Mouse (Mus musculus): Measurements from ENCODE around the gene Zdhhc4.

Zdhhc4 gene

GRCm38 (mm10) chr5:143316605-143317287, 12.3 kb downstream of the Zdhhc4 start:
- DNase-seq = no peak

- no peak for DNase-seq
Measured at GRCm38 (mm10) chr5:143315514-143315888, 13.6 kb downstream of the Zdhhc4 start.

- peak; percentile 72 to 76 for DNase-seq
Measured at GRCm38 (mm10) chr5:143314730-143315513, 14.1 kb downstream of the Zdhhc4 start, which contains the start of gene E130309D02Rik. TSS of gene E130309D02Rik (minus strand) at chr5:143315360.

DNA sequence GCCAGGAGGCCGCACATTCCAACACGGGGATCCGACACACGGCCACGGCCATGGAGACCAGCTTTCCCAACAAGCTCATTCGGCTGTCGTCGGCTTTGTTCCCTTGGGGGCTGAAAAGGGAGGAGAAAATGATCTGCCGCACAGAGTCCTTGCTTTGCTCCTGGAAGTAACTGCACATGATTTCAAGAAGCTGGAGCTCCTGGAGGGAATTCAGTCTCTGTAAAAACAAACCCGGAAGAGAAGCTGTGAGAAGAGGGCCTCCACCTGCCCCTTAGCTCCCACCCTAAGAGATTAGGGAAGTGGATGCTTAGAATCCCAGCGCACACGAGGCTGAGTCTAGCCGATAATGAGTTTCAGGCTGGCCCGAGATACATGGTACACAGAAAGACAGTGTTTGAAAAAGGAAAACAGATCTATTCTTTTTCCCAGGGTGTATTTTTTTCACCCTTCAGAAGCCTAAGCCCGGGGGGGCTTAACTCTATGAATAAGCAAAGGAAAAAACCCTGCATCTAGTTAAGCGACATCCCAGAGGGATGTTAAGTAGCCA, 14.8 kb downstream of the Zdhhc4 start:
- no peak for DNase-seq

GRCm38 (mm10) chr5:143311886-143312285, 17.2 kb downstream of the Zdhhc4 start:
- DNase-seq = peak; percentile 38 to 65

DNA sequence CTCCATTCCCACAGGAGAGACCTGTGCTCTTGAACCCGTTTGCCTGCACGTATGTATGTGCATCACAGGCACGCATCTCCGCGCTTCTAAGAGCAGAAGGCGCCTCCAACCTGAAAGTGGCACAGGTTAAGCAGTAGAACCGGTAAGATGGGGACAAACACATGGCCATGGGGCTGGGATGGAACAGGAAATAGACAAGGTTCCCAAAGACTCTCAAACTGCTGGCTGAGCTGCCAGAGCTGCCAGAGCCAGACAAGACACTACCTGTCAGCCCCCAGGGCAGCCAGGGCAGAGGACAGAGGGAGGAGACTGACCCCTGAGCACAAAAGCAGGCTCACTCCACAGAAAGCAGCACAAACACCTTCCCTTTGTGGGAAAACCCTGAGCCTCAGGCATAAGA, 19.1 kb downstream of the Zdhhc4 start:
- no peak for DNase-seq

- DNase-seq = no peak
Measured at GRCm38 (mm10) chr5:143308825-143309224, 20.2 kb downstream of the Zdhhc4 start.

GRCm38 (mm10) chr5:143304251-143304650, 24.8 kb downstream of the Zdhhc4 start:
- DNase-seq = no peak

DNA sequence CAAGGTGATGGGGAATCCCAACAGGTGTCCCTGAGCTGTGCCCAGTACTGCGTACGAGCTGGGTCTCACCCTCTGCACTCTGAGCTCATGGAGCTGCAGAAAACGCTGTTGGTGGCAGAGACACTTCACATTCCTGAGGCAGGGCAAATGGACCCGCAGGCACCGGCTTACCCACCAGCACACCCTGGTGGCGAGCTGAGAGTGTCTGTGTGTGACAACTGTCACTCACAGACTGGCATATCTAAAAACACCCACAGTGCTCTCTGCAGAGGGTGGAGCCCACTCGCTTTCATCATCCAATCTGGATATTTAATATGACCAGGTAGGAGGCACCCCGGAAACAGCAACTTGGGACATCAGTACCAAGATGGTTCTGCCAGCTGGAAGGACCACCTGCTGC, 27.8 kb downstream of the Zdhhc4 start:
- no peak for DNase-seq

GRCm38 (mm10) chr5:143299686-143300085, 29.4 kb downstream of the Zdhhc4 start:
- no peak for DNase-seq

DNA sequence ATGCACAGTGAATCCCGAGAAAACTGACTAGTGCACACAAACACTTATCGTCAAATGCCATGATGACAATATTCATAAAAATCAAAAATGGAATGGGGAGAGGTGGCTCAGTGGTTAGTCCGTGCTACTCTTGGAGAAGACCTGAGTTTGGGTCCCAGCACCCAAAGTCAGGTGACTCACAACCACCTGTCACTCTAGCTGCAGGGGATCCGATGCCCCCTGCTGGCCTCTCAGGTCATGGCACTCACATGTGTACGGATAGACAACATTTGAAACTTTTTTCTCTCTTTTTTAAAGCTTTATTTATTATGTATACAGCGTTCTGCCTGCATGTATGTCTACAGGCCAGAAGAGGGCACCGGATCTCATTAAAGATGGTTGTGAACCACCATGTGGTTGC, 30.7 kb downstream of the Zdhhc4 start:
- DNase-seq = no peak

DNA sequence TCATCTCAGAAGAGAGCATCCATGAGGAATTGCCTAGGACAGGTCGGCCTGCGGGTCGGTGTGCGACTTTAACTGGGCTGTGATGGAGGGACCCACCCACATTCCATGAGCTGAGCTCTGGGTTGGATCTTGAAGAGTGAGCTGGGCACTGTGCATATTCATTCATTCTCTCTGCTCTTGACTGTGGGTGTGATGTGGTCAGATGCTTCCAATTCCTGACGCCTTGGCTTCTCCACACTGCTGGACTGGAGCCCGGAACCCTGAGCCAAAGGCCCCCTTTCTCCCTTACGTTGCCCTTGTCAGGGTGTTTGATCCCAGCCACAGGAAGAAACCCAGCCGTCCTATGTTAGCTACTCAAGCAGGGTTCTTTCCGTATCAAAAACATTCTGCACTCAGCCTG, 31.1 kb downstream of the Zdhhc4 start:
- no peak for DNase-seq

GRCm38 (mm10) chr5:143295330-143295729, 33.7 kb downstream of the Zdhhc4 start:
- DNase-seq = no peak

GRCm38 (mm10) chr5:143294862-143295261, 34.2 kb downstream of the Zdhhc4 start:
- no peak for DNase-seq

DNA sequence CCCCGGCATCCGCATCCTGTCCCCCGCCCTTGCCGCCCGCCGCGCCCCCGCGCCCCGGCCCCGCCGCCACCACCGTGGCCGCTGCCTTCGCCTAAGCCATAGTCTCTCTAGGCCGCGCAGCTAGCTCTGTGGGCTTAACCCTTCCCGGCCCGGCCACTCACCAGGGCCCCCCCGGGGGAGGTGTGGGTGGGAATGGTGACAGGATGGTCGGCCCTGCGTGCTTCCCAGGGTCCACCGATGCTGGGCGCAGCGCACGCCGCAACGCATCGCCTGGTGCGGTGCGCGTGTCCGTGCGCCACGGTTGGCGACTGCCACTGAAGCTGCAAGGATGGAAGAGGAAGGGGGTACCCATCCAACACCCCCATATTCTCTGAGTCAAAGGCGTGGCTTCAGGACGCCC, 35.7 kb downstream of the Zdhhc4 start, which contains the start of gene Zfp853:
Zfp853 (minus strand) TSS at position 220 of the 400 bp plus-strand sequence.
- DNase-seq = no peak

GRCm38 (mm10) chr5:143292879-143293278, 36.2 kb downstream of the Zdhhc4 start:
- no peak for DNase-seq

DNA sequence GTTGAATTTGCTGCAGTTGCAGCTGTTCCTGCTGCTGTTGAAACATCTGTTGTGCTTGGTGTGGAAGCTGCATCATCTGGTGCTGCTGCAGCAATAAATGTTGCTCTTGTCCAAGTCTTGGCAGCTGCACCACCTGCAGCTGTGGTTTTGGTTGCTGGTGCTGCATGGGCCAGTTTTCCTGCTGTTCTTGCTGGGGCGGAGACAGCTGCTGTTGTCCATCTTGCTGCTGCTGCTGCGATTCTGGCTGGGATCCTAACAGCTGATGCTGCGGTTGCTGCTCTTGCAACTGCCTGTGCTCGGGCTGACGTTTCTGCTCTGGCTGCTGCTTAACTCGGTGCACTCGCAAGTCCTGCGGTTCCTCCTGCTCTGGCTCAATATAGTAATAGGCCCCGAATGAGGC, 39.8 kb downstream of the Zdhhc4 start:
- DNase-seq = no peak

- DNase-seq = no peak
Measured at GRCm38 (mm10) chr5:143288378-143288911, 40.6 kb downstream of the Zdhhc4 start.

- no peak for DNase-seq
Measured at GRCm38 (mm10) chr5:143287774-143288328, 41.2 kb downstream of the Zdhhc4 start.

GRCm38 (mm10) chr5:143284762-143285161, 44.3 kb downstream of the Zdhhc4 start:
- DNase-seq = no peak

- no peak for DNase-seq
Measured at GRCm38 (mm10) chr5:143279247-143279646, 49.8 kb downstream of the Zdhhc4 start.

GRCm38 (mm10) chr5:143275761-143276160, 53.3 kb downstream of the Zdhhc4 start:
- no peak for DNase-seq
